Mouse (Mus musculus): Measurements from ENCODE around the gene Cdh23.

DNA sequence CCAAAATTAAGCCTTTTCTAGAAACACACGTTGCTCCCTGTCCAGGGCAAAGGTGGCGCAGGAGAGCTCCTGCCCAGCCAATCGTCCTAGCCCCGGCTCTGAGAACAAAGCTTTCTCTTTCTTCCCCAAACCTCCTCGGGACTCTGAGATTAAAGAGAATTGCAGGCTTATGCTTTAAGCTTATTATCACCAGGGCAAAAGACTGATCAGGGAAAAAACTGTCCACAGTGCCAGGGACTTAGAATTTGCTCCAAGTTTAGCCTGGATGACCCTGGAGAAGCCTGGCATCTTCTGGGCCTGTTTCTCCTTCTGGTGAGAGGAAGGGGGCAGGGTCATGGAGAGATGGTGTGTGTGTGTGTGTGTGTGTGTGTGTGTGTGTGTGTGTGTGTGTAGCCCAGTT, 434.8 kb downstream of the Cdh23 start:
- TF ChIP-seq CTCF (IDR thresholded peaks at IDR 0.05; ENCODE audit: low read depth, low read length) (no peak), GATA1 (IDR thresholded peaks at IDR 0.05; ENCODE audit: borderline replicate concordance, low read length) (no peak)

All from G1E (cell line).